Mouse (Mus musculus) C2C12 (cell line): ENCODE measurements around the gene Dhcr24. TPM values are rescaled to one million over a fixed set of nuclear protein-coding genes. Genes with fewer than 3 reads are reported as not detected.

Experiments
- H3K27me3 ChIP-seq: one replicate; pipeline ENCODE4 v1.6.1; 2011; ENCODE audit not compliant: control insufficient read depth, insufficient read depth, insufficient read length
- H3K36me3 ChIP-seq: one replicate; pipeline ENCODE4 v1.6.1; 2011; ENCODE audit not compliant: control insufficient read depth, insufficient read depth
- H3K4me3 ChIP-seq: one replicate; pipeline ENCODE4 v1.5.1; 2011; ENCODE audit warnings: mild to moderate bottlenecking, control low read depth; ENCODE audit not compliant: poor library complexity, insufficient read depth, severe bottlenecking
- H3K79me2 ChIP-seq: one replicate; pipeline ENCODE4 v1.6.1; 2011; ENCODE audit not compliant: control insufficient read depth, insufficient read depth
- H3K79me3 ChIP-seq: one replicate; pipeline ENCODE4 v1.6.1; 2011; ENCODE audit warnings: low read depth, control low read depth
- H3ac ChIP-seq: one replicate; pipeline ENCODE3; 2011; ENCODE audit warnings: low read depth; ENCODE audit not compliant: control insufficient read depth, insufficient read length
- CEBPB ChIP-seq: IDR thresholded peaks from one replicate; pipeline ENCODE4 v1.6.1; 2011; ENCODE audit warnings: low read depth, mild to moderate bottlenecking, control low read depth, moderate library complexity
- CTCF ChIP-seq: IDR thresholded peaks from one replicate; pipeline ENCODE4 v1.5.1; 2011; ENCODE audit not compliant: control insufficient read depth, insufficient read depth, insufficient read length
- FOSL1 ChIP-seq: IDR thresholded peaks from one replicate; pipeline ENCODE4 v1.8.0; 2011; ENCODE audit warnings: mild to moderate bottlenecking, low read length; ENCODE audit not compliant: poor library complexity, insufficient read depth, severe bottlenecking
- MAX ChIP-seq: IDR thresholded peaks from one replicate; pipeline ENCODE4 v1.6.1; 2011; ENCODE audit warnings: mild to moderate bottlenecking, control low read depth
- MYOD1 ChIP-seq: IDR thresholded peaks from one replicate; pipeline ENCODE4 v1.6.1; 2011; ENCODE audit warnings: low read depth; ENCODE audit not compliant: control insufficient read depth, insufficient read length
- MYOG ChIP-seq: IDR thresholded peaks from one replicate; pipeline ENCODE4 v1.6.1; 2011; ENCODE audit not compliant: control insufficient read depth, insufficient read length; ENCODE audit errors: extremely low read depth
- USF1 ChIP-seq: IDR thresholded peaks from one replicate; pipeline ENCODE4 v1.6.1; 2011; ENCODE audit warnings: low read depth, mild to moderate bottlenecking, control low read depth, moderate library complexity
- polyA plus RNA-seq: library from polyadenylated mRNA; unstranded; fragments of >200 nt; fragmentation: generic; extraction: Trizol; gene quantifications from one replicate; pipeline ENCODE4 v1.2.1, GENCODE M21; 2012; ENCODE audit warnings: missing spikeins

Gene Dhcr24
- polyA plus RNA-seq, 1 experiment = 113 TPM

DNA sequence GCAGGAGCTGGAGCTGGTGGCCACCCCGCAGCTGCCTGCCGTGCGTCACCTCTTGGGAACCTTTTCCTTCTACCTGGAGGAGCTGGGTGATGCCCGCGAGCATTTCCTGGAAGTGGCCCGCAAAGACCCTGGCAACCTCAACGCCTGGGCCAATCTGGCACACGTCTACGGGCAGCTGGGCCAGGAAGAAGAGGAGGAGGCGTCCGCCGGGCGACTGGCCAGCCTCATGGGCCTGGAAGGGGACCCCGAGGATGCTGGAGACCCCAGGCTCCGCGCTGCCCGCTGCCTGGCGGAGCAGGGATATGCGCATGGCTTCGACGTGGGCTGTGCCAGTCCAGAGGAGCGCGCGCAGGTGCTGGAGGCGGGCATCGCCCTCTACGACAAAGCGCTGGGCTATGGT lies 61.9 kb downstream of the Dhcr24 start:
- Histone ChIP-seq H3K27me3 (peaks cover 50% of the 10 kb centered on the region), H3K79me3 (no peaks in the 10 kb centered on the region), H3K4me3 (no peak overlapping the region), H3K36me3 (no peaks in the 10 kb centered on the region), H3K79me2 (no peaks in the 10 kb centered on the region), H3ac (no peak overlapping the region)
- TF ChIP-seq USF1 = no peak
- no peak for TF ChIP-seq MAX

DNA sequence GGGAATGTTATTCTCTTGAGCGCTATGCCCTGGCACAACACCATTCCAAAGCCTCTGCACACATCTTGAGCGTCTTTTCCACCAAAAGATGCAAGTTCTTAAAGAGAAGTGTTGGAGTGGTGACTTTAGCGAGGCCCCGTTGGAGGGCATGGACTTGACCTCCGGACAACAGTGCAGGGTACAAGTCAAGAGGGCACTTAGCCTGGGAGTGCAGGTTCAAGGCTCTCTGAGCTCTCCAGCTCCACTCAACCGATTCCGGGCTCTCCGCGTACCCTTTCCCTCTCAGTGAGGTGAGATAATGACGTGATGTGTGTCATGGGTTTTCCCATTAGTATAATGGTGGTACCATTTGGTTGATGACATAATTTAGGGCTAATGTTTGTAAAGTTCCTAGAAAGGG lies 63.4 kb downstream of the Dhcr24 start:
- Histone ChIP-seq H3K4me3 (no peak overlapping the region), H3K36me3 (no peaks in the 10 kb centered on the region), H3K79me2 (no peaks in the 10 kb centered on the region), H3K79me3 (no peaks in the 10 kb centered on the region), H3K27me3 (peaks cover 50% of the 10 kb centered on the region), H3ac (no peak overlapping the region)
- TF ChIP-seq MYOG (no peak), FOSL1 (no peak), MYOD1 (no peak), MAX (no peak), CEBPB (no peak), CTCF (no peak), USF1 (no peak)

DNA sequence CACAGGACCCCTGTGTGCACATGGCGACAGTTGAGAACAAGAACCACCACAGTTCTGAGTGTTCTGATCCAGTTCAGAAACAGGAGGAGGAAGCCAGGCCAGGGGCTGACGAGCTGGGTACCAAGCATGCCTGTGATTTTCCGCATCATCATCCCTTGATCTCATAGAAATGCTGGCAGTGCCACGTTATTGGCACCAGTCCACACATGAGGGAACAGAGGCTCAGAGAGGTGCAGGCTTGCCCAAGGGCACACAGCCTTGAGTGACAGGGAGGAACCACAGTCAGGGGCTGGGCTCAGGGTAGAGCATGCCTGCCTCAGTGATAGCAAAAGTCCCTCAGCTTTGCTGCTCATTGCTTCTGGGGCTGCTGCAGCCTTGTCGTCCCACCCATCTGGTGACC lies 67.0 kb downstream of the Dhcr24 start:
- H3K36me3 ChIP-seq = no peaks in the 10 kb centered on the region
- no peaks in the 10 kb centered on the region for H3K79me2 ChIP-seq
- TF ChIP-seq USF1 (no peak), CEBPB (no peak), MYOD1 (no peak), MAX (no peak), CTCF (no peak), FOSL1 (no peak), MYOG (no peak)
- H3K79me3 ChIP-seq = no peaks in the 10 kb centered on the region
- no peak overlapping the region for H3ac ChIP-seq
- H3K4me3 ChIP-seq = no peak overlapping the region
- H3K27me3 ChIP-seq = peaks cover 35% of the 10 kb centered on the region

DNA sequence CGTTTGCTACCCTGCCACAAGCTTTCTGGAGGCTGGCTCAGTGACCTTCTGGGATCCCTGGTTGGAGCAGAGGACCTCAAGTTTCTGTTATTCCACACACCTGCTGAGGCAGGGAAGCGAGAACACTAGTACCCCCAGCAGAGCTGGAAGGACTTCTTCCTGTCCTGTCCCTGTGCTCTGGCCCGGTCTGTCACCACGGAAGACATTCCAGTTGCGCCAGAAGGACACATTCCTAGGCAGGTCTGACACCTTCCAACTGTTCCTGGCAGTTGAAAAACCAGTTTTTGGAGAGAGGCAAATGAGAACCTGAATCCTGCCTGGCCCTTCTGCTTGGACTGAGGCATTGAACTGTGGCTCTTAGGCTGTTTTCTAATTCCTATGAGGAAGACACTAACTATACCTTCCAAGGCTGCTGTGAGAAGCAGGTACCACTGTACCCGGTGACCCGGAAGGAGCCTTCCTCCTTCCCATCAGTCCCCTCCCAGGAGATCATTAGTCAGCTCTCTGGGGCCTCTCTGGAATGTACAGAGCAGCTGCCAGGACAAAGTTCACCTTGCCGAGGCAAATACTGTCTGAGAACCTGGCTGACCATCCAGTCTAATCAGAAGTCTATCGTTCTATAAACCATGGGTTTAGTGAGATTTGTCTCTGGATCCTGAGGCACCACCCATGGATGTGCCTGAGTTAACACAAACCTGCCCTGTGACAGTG lies 68.0 kb downstream of the Dhcr24 start:
- peaks cover 33% of the 10 kb centered on the region for H3K27me3 ChIP-seq
- TF ChIP-seq USF1 (no peak), MYOD1 (no peak), MAX (no peak), MYOG (no peak), CTCF (no peak), FOSL1 (no peak), CEBPB (no peak)
- no peak overlapping the region for H3K4me3 ChIP-seq
- no peak overlapping the region for H3ac ChIP-seq
- no peaks in the 10 kb centered on the region for H3K79me3 ChIP-seq
- H3K36me3 ChIP-seq = no peaks in the 10 kb centered on the region
- H3K79me2 ChIP-seq = no peaks in the 10 kb centered on the region

DNA sequence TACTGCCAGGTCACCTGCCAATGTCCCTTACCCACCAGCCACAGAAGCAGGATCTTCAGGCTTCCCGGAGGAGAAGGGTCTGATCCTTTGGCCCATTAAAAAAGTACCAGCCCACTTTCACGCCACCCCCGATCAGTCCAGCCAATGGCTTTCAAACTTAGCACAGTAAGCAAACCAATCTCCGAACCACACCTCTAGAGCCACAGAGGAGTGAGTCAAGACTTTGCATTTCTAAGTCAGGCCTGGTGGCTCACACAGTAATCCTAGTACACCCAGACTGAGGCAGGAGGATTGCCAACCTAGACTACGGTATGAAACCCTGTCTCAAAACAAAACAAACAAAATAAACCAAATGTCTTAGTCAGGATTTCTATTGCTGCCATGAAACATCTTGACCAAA lies 68.5 kb downstream of the Dhcr24 start:
- Histone ChIP-seq H3K27me3 (peaks cover 33% of the 10 kb centered on the region), H3K79me3 (no peaks in the 10 kb centered on the region), H3ac (no peak overlapping the region), H3K79me2 (no peaks in the 10 kb centered on the region), H3K4me3 (no peak overlapping the region), H3K36me3 (no peaks in the 10 kb centered on the region)
- no peak for TF ChIP-seq USF1
- no peak for TF ChIP-seq FOSL1
- TF ChIP-seq CTCF = no peak
- TF ChIP-seq MYOD1 = no peak
- TF ChIP-seq MYOG = no peak

DNA sequence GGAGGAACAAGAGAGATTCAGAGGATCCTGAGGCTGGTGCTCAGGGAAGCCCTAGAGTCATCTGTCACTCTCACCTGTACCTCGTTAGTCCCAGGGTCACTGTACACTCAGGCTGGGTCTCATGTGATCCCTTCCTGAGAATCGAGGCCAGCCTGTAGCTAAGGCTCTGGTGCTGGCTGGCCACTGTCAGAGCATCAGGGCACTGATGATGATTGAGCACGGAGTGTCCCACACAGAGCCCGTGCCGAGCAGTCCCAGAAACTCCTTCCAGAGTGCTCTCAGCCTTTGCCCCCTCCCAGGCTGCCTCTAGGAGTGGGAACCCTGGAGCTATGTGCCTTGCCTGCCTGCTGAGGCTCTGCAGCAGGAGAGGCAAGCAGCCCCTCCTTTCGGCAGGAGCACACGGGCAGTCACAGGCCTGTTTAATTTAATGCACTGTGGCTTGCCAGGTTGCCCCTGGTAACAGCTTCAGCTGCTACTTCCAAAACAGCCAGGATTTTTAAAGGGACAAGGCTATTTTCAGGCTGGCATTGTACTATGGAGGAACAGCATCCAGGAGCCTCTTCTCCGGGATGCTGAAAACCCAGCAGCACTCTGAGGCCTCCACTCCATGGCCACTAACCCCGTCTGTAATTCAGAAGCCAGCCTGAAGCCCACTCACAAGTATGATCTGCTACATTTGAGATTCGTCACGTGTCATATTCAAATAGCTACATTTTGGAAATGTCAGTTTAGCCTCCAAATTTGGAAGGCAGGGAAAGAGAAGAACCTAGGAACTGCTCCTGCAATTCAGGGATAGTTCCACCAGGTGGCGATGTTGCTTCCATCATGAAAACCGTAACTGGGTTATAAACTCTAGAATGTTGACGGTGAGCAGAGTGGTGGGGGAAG lies 69.7 kb downstream of the Dhcr24 start:
- Histone ChIP-seq H3K4me3 (no peak overlapping the region), H3K79me3 (no peaks in the 10 kb centered on the region), H3K27me3 (peaks cover 33% of the 10 kb centered on the region), H3K79me2 (no peaks in the 10 kb centered on the region), H3K36me3 (no peaks in the 10 kb centered on the region), H3ac (no peak overlapping the region)
- TF ChIP-seq MYOG (no peak), FOSL1 (no peak), MAX (no peak), CEBPB (no peak), USF1 (no peak), MYOD1 (no peak), CTCF (no peak)
